Mouse (Mus musculus) heart, postnatal 10 days (tissue): ENCODE data around the gene Creb5. TPM values are rescaled to one million over a fixed set of nuclear protein-coding genes. Genes with fewer than 3 reads are reported as not detected.

Source experiments
- DNase-seq, 2 experiments: peaks; one replicate each; pipeline ENCODE4 v3.0.0; 2021
- intact Hi-C: fragments of 180-260 bp; cut with DNase I; formaldehyde crosslinking; loops from one replicate; pipeline ENCODE4 v1.15.1; 2025
- total RNA-seq, 2 experiments: library from RNA; stranded (reverse); gene quantifications; 2 replicates each; pipeline ENCODE4 v1.2.3; 2021

Gene Creb5
- total RNA-seq, 2 experiments from 2014 or later, result 26.2 to 30.8 TPM

DNA sequence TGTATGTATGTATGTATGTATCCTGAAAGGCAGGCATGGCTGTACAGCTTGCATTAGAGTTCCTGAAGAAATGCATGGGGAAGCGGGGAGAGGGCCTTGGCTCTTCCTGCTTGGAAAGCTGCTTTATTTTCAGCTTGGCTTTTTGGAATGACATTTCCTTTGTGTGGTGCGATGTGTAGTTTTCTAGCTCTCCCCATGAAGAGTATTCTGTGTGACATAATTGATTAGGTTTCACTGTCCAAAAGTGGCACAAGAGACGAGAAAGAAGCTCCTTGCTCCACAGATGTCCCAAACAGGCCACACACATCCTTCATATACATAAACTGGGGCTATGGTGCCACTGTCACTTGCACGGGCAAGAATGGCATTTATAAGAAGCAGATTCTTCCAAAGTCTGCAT, 288.1 kb downstream of the Creb5 start:
- intact Hi-C loops, result no loop called here
- DNase-seq, result no peak

GRCm38 (mm10) chr6:53575836-53576235, 288.8 kb downstream of the Creb5 start:
- intact Hi-C loops, result no loop called here
- DNase-seq, result no peak

DNA sequence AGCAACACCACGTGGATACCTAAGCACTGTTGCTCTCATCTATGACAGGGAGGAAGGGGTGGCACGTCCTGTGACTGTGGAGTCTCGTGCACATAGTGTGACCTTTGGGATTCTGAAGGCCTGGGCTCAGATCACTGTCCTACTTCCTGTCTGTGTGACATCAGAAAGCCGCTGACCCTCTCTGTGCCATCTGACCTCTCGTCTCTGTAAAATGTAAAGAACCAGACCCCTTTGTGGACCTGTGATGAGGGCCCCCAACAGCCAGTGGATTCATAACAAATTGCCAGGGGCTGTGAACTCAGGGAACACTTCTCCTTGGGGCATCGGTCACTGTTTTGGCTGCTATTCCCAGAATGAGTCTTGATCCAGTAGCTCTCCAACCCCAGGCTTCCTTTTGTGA, 289.8 kb downstream of the Creb5 start:
- intact Hi-C loops, result no loop called here

DNA sequence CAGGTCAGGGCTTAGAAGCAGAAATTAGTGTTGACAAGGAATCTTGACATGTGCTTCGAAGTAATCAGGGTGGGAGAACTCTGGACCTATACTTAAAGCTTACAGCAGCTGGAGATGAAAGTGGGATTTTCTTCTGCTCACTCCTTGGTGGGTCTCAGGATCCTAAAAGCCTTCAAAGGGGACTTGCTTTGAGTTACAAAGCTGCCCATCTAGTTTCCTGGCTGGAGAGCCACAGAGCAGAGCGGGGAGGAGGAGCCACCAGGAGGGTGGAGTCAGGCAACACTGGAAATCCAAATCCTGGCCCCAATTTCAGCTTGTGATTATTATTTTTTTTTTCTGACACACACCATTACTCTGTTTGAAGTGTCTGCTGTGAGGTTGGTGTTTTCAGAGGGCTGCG, 290.7 kb downstream of the Creb5 start:
- no peak for DNase-seq
- intact Hi-C loops, result no loop called here

More for the DNA sequence above, 289.8 kb downstream of the Creb5 start:
- no peak for DNase-seq

- intact Hi-C loops, result no loop called here
- DNase-seq, result no peak
Measured at GRCm38 (mm10) chr6:53580346-53580745, 293.3 kb downstream of the Creb5 start.

- DNase-seq, result no peak
- intact Hi-C loops, result no loop called here
Measured at GRCm38 (mm10) chr6:53583234-53583875, 296.3 kb downstream of the Creb5 start.

DNA sequence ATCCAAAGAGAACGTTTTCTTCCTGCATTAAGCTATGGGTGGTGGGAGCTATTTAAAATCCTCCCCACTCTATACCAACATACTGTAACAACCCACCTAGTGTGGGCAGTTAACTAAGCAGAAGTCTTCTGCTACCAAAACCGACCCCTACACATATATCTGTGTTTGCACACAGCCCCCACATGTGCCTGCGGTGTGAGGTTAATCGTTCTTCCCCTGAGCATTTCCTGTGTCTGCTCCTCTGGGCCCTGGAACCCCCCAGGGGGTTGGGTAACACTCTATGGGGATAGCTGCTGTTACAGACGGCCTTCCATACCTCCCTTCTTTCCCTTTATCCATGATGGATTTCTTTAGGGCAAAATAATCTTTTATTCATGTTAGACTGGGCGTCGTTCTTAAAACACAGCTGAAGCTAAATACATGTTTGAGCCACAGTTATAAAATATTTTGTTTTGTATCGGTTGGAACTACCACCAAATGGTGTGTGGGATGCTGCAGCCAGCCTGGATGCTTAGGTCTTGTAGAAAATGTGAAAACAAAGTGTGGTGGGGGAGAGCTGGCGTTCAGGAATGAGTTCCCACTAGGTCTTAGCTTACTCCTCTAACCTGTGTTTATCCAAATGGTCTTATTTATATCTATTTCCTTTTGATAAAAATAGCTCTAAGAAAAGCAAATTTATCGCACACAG, 297.8 kb downstream of the Creb5 start:
- intact Hi-C loops, result no loop called here
- no peak for DNase-seq

DNA sequence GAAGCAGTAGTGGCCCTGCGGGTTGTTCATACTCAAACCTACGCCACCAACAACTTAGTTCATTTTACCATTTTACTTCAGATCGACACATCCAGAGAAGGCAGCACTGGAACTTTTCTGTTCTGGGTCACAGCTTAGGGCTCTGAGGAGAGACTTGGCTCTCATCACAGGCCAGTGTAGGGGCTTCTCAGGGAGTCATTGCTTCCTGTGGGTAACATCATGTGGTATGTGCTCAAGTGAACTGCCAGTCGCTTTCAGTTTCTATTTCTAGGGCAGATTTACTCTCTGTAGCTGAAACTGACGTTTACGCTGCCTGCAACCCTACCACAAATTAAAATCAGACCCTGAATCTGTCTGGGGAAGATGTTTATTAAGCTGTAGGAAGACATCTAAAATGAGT, 302.7 kb downstream of the Creb5 start:
- DNase-seq, result no peak
- intact Hi-C loops, result no loop called here

- no peak for DNase-seq
- intact Hi-C loops, result no loop called here
Measured at GRCm38 (mm10) chr6:53592230-53592629, 305.2 kb downstream of the Creb5 start.

- intact Hi-C loops, result no loop called here
- no peak for DNase-seq
Measured at GRCm38 (mm10) chr6:53593603-53594002, 306.5 kb downstream of the Creb5 start.

DNA sequence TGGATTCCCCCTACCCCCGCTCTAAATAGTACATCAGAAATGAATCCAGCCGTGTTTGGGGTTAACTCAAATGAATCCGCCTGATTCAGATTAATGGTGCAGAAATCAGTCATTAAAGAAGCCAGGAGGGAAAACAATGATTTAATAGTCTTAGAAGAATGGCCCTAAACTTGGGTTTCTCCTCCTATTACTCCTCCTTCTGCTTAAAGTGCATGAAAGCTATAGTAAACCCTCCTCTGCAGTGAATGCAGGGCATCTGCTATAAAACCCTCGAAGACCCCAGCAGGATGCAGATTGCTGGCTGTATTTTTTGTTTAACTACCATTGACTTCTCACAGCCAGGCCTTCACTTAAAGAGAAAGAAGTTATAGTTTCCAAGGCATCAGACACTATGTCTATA, 307.2 kb downstream of the Creb5 start:
- no peak for DNase-seq
- intact Hi-C loops, result no loop called here

DNA sequence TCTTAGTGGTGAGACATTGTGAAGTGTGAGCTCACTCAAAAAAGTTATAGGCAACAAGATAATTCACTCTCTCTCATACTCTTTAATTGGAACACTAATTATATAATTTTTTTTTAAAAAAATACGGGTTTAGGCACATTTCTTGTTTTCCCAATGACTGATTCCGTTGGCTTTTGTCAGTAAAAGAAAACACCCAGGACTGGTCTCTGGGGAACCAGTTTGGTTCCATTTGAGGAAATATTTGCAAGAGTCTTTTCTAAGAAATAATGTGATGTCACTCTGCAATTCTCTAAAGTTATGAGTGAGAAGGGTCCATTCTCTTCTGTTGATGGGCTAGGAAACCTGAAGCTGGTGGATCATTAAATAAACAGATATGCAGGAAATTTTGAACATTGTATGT, 309.3 kb downstream of the Creb5 start:
- DNase-seq, result no peak
- intact Hi-C loops, result no loop called here

DNA sequence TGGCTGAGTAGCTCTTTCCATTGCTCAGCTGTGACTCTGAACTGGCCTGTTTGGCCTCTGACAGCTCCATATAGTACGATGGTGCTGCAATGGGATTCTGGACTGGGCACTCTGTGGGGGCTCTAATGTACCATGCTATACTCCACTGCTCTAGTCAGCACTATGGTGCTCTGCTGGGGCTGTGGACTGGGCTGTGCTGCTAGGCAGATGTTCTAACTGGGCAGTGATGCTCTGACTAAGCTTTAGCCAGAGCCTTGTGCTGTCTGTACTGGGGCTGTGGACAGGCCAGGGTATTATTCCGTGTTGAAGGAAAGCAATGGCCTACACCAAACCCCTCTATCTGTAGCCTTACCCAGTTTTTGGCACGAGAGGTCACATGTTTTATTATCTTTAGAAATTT, 316.0 kb downstream of the Creb5 start:
- DNase-seq, result no peak
- intact Hi-C loops, result no loop called here

GRCm38 (mm10) chr6:53603695-53604094, 316.6 kb downstream of the Creb5 start:
- intact Hi-C loops, result no loop called here
- no peak for DNase-seq

DNA sequence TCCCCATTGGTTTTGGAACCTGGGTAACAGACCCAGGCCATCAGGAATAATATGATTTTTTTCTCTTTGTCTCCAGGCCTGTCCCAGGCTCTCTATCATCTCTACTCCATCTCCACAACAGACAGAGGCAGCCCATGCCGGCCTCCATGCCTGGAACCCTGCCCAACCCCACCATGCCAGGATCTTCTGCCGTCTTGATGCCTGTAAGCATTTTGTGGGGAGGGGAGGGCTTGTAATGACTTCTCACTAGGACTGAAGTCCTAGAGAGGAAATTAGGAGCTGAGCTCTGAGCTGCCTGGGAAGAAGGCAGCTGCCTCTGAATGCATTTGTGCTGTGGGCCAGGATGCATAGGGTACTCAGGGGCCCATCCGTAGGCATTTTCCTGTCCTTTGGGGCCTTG, 317.3 kb downstream of the Creb5 start:
- intact Hi-C loops, result no loop called here

GRCm38 (mm10) chr6:53605184-53605583, 318.1 kb downstream of the Creb5 start:
- peak in 1 of 2 experiments; percentile 28 for DNase-seq

More for the DNA sequence above, 317.3 kb downstream of the Creb5 start:
- DNase-seq, result no peak

GRCm38 (mm10) chr6:53611451-53611945, 324.4 kb downstream of the Creb5 start:
- DNase-seq, result no peak
- intact Hi-C loops, result no loop called here

More at GRCm38 (mm10) chr6:53605184-53605583, 318.1 kb downstream of the Creb5 start:
- intact Hi-C loops, result no loop called here

DNA sequence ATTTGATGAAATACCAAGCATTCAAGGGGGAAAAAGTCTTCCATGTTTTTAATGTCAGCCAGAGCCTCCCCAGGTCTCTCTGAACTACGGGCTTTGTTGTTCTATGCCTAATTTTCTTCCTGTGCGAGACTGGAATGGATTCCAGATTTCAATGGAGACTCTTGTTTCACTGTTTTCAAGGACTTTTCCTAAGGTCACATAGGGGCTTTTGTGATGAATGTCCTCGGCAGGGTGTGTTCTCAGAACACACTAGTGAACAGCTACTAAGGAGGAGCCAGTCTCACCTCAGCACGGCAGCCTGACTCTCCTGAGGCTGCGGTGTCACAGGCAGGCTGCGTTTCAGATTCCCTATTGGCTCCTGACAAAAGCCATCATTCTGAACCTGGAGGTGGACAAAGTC, 325.6 kb downstream of the Creb5 start:
- intact Hi-C loops, result no loop called here

DNA sequence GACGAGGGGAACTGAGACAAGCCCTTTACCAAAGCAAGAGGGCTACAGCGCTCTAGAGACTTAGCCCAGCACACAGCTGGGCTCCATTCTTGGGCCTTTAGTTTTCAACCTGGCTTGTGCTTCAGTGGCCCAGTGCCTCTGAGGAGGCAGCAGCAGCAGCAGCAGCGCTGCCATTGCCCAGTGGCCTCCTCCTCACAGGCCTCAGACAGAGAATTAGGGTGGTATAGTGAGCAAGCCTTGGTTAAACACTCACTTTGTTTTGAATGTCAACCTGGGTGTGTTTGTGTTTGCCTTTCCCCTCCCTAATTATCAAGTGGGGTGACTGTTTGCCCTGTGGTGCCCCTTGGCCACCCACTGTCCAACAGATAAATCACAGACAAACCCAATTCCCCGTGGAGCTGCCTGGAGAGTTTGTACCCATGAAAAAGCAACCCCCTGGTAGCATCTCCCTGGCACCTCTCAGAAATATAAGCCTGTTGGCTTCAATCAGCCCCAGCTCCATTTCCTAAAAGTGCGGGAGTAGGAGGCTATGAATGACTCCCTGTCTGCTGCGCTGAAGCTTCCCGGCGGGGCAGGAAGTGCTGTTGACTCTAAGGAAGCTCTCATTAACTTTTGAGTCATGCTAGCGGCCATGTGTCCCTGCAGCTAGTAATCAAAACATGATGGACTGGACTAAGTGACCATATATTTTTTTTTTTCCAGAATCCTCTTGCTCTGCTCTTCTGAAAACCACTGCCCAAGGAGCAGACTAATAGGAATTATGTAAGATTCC, 328.6 kb downstream of the Creb5 start:
- intact Hi-C loops, result no loop called here
- no peak for DNase-seq

More for the DNA sequence above, 325.6 kb downstream of the Creb5 start:
- no peak for DNase-seq

- intact Hi-C loops, result no loop called here
- peak; percentile 29 to 36 for DNase-seq
Measured at GRCm38 (mm10) chr6:53618164-53618563, 331.1 kb downstream of the Creb5 start.

DNA sequence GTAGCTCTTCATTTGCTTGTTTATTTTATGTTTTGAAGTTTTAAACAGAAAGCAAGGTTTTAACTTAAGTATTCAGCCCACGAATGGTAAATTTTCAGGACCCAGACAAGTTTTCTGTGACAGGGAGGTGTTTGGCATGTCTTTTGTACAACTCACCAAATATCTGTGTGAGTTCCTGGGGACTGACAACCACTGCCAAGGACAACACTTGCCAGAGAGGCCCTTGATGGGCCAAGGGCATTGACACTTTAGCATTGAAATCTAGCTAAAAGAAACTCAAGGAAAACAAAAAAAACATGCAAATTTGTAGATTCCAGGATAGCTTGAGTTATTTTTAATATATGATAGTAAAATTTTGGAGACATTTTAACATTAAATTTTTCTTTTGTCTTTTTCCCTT, 332.6 kb downstream of the Creb5 start:
- intact Hi-C loops, result no loop called here
- DNase-seq, result no peak

DNA sequence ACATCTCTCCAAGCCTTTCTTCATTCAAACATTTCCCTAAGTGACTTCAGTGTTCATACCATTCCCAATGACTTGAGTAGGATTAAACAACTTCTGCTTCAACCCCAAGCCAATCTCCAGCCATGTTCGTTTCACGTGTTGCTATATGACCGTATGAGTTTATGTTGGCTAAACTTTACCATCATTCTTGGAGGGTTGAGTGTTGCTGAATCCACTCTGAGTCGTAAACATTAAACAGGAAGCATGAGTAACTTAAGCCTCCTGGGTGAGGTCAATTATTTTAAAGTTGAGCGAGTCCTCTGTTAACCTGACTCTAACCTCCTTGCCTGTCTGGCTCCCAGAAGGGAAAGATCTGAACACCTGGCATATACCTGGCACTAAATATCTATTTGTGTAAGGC, 334.2 kb downstream of the Creb5 start:
- DNase-seq, result no peak
- intact Hi-C loops, result no loop called here
